Mouse (Mus musculus): ENCODE data around the gene Crhr1. TPM values are rescaled to one million over a fixed set of nuclear protein-coding genes. Genes with fewer than 3 reads are reported as not detected.

Gene Crhr1
- polyA plus RNA-seq, 1 experiment from 2014 or later = 7.6 TPM

DNA sequence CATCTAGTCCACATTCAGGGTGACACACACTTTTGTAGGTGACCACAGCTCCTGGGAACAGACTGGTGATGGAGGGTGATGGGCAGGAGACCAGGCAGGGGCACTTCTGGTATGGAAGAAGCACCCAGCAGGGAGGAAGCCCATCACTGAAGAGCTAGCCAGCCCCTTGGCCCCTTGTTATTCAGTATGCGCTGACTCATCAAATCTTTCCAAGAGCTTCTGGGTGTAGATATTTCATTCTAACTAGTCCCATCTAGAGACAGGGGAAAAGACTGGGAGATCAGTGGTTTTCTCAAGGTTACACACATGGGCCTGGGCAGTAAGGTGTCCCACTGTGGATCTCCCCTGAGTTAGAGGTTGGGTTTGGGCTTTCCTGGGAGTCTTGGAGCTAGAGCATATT, 12.3 kb downstream of the Crhr1 start:
- Histone ChIP-seq H3K9me3 (no peaks in the 10 kb centered on the region), H3K36me3 (no peaks in the 10 kb centered on the region), H3K9ac (no peak overlapping the region), H3K27me3 (no peaks in the 10 kb centered on the region), H3K4me3 (no peak overlapping the region), H3K4me1 (replicated peaks) (no peaks in the 10 kb centered on the region), H3K4me2 (no peak overlapping the region), H3K27ac (replicated peaks) (no peak overlapping the region)
- WGBS = 90% methylated on average over 1 of the region's 1 CpGs
- no peak for ATAC-seq (ENCODE audit: low FRiP score, low read depth)

DNA sequence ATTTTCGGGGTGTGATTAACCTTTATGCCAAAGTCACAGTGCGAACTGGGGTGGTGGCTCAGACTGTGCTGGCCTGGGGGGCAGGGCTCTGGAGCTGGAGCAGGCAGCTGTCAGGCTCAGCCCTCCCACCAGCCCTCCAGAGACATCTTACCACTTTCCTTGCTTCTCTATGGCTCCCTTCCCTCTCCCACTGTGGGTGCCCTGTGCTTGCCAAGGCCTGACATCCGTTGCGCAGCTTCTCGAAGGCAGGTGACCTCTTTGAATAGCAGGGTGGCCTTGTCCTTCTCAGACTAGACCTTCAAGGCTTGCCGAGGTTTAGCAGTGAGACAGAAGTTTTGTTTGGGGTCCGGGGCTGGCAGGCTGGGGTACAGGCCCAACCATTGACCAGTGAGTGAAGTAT, 16.1 kb downstream of the Crhr1 start:
- H3K36me3 ChIP-seq = no peaks in the 10 kb centered on the region
- H3K4me1 ChIP-seq (replicated peaks) = peaks cover 7% of the 10 kb centered on the region
- no peak overlapping the region for H3K4me2 ChIP-seq
- no peak overlapping the region for H3K4me3 ChIP-seq
- H3K9me3 ChIP-seq = no peaks in the 10 kb centered on the region
- H3K27ac ChIP-seq (replicated peaks) = no peak overlapping the region
- H3K27me3 ChIP-seq = no peaks in the 10 kb centered on the region
- no peak for ATAC-seq (ENCODE audit: low FRiP score, low read depth)
- WGBS = 73% methylated on average over 7 of the region's 7 CpGs
- H3K9ac ChIP-seq = no peak overlapping the region

GRCm38 (mm10) chr11:104150911-104151310, 18.3 kb downstream of the Crhr1 start:
- H3K27me3 ChIP-seq = no peaks in the 10 kb centered on the region
- WGBS = 57% methylated on average over 5 of the region's 5 CpGs
- no peaks in the 10 kb centered on the region for H3K36me3 ChIP-seq
- H3K4me1 ChIP-seq (replicated peaks) = peaks cover 11% of the 10 kb centered on the region
- H3K4me3 ChIP-seq = no peak overlapping the region
- H3K9me3 ChIP-seq = no peaks in the 10 kb centered on the region
- H3K27ac ChIP-seq (replicated peaks) = no peak overlapping the region
- no peak overlapping the region for H3K4me2 ChIP-seq
- no peak for ATAC-seq (ENCODE audit: low FRiP score, low read depth)
- no peak overlapping the region for H3K9ac ChIP-seq

DNA sequence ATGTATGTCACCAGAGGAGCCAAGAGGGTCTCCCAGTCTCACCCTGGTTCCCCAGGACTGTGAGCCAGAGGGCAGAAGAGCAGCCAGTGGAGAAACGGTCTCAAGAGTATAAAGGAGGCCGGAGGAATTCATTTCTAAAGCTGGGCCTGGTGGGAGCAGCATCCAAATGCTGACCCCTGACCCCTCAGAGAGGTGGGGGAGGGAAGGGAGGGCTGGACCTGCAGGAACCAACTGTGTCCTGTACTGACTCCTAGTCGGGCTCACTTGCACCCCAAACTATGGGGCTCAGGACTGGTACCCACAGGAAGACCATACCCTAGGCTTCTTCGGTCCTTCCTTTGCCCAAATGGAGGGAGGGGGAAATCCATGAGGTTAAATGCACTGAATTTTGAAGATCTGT, 21.7 kb downstream of the Crhr1 start:
- H3K4me1 ChIP-seq (replicated peaks) = peaks cover 39% of the 10 kb centered on the region
- H3K27ac ChIP-seq (replicated peaks) = no peak overlapping the region; the same call in 1 of the 2 replicates
- no peak overlapping the region for H3K4me2 ChIP-seq
- H3K4me3 ChIP-seq = no peak overlapping the region
- no peaks in the 10 kb centered on the region for H3K36me3 ChIP-seq
- no peak overlapping the region for H3K9ac ChIP-seq
- H3K27me3 ChIP-seq = no peaks in the 10 kb centered on the region
- no peaks in the 10 kb centered on the region for H3K9me3 ChIP-seq
- WGBS = 45% methylated on average over 4 of the region's 4 CpGs
- ATAC-seq (ENCODE audit: low FRiP score, low read depth) = no peak

DNA sequence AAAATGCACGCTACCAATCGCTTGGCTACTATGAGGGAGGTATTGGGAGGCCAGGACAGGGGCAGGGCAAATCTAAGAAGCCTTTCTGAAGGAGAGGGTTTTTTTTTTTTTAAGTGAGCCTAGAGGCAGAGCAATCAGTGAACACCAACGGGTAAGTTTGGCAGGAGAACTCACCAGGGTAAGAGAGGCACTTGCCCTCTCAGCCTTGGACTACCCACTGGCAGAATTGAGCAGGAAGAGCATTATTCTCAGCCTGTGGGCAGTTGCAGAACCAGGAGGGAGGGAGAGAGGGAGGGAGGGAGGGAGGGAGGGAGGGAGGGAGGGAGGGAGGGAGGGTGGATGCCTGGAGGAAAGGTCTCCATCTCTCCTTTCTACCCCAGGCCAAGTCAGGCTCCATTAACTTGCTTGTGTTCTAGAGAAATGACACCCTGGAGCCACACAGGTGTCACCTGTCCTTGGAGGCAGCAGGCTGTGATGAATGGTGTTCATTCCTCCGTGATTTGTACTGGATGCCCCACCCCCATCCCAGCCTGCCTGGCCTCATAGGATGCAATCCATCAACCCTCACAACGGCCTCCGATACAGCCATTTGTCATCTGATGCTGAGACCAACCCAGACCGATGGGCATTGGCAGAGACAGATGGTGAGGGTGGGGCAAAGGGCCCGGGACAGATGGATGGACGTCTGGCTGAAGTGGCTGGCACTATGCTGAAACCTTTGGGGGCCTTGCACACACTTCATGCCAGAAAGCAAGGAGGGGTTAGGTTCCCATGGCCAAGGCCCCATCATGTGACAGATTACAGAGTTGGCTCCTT, 22.4 kb downstream of the Crhr1 start:
- no peak overlapping the region for H3K4me2 ChIP-seq
- peaks cover 39% of the 10 kb centered on the region for H3K4me1 ChIP-seq (replicated peaks)
- 26% methylated on average over 9 of the region's 9 CpGs for WGBS
- no peak overlapping the region for H3K9ac ChIP-seq
- no peak overlapping the region; the same call in none of the 2 replicates for H3K27ac ChIP-seq (replicated peaks)
- peak; percentile 54 for ATAC-seq (ENCODE audit: low FRiP score, low read depth)
- no peaks in the 10 kb centered on the region for H3K9me3 ChIP-seq
- H3K27me3 ChIP-seq = no peaks in the 10 kb centered on the region
- H3K4me3 ChIP-seq = no peak overlapping the region
- H3K36me3 ChIP-seq = no peaks in the 10 kb centered on the region

DNA sequence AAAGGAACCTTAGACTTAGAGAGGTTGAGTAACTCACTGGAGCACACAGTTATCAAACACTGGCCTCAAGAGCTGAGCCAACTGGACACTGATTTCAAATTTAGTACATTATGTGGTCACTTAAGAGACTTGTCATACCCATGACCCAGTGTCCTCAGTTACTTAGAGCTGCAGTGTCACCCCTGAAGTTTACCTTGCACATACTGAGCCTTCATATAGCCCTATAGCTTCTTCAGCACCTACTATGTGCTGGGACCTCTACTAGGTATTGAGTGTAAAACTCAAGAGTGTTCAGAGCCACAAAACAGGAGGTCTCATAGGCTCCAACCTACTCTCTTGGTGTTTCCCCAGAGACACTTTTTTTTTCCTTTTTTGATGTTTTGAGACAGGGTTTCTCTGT, 23.2 kb downstream of the Crhr1 start:
- no peak overlapping the region; the same call in 1 of the 2 replicates for H3K27ac ChIP-seq (replicated peaks)
- peaks cover 39% of the 10 kb centered on the region for H3K4me1 ChIP-seq (replicated peaks)
- ATAC-seq (ENCODE audit: low FRiP score, low read depth) = no peak
- H3K4me3 ChIP-seq = no peak overlapping the region
- no peak overlapping the region for H3K9ac ChIP-seq
- no peak overlapping the region for H3K4me2 ChIP-seq
- H3K9me3 ChIP-seq = no peaks in the 10 kb centered on the region
- H3K36me3 ChIP-seq = no peaks in the 10 kb centered on the region
- no peaks in the 10 kb centered on the region for H3K27me3 ChIP-seq

DNA sequence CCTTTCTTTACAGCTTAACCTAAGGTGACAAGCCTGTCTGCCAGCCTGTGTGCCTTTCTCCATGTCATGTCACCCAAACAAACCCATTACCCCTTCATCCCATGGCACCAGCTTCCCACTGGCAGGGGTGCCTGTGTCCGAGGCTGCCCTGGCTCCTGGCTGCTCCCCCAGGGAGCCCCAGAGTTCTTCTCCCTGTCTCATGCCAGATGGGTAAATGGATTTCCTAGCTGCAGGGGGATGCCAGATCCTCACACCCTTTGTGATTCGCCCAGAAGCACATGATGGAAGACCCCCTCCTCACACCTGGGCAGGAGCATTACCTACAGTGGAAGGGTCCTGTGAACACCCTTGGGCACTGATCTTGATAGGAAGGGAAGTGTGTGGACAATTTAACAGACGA, 23.7 kb downstream of the Crhr1 start:
- WGBS = 64% methylated on average over 3 of the region's 3 CpGs
- H3K9me3 ChIP-seq = no peaks in the 10 kb centered on the region
- H3K4me2 ChIP-seq = no peak overlapping the region
- H3K9ac ChIP-seq = no peak overlapping the region
- no peaks in the 10 kb centered on the region for H3K27me3 ChIP-seq
- no peaks in the 10 kb centered on the region for H3K36me3 ChIP-seq
- H3K4me1 ChIP-seq (replicated peaks) = peaks cover 39% of the 10 kb centered on the region
- H3K27ac ChIP-seq (replicated peaks) = no peak overlapping the region
- ATAC-seq (ENCODE audit: low FRiP score, low read depth) = no peak
- H3K4me3 ChIP-seq = no peak overlapping the region

- ATAC-seq (ENCODE audit: low FRiP score, low read depth) = peak; percentile 94
- H3K4me2 ChIP-seq = peak overlapping the region; percentile 89
- H3K9ac ChIP-seq = peak overlapping the region; percentile 48
- peak overlapping the region; percentile 92 for H3K27ac ChIP-seq (replicated peaks)
- 2% methylated on average over 21 of the region's 23 CpGs for WGBS
- peaks cover 32% of the 10 kb centered on the region for H3K4me1 ChIP-seq (replicated peaks)
- H3K27me3 ChIP-seq = no peaks in the 10 kb centered on the region
- H3K4me3 ChIP-seq = peak overlapping the region; percentile 41
- no peaks in the 10 kb centered on the region for H3K36me3 ChIP-seq
- no peaks in the 10 kb centered on the region for H3K9me3 ChIP-seq
Observed at GRCm38 (mm10) chr11:104157603-104158259, 25.1 kb downstream of the Crhr1 start.

GRCm38 (mm10) chr11:104158260-104158907, 25.7 kb downstream of the Crhr1 start:
- H3K27me3 ChIP-seq = no peaks in the 10 kb centered on the region
- peaks cover 32% of the 10 kb centered on the region for H3K4me1 ChIP-seq (replicated peaks)
- peak overlapping the region; percentile 41 for H3K4me3 ChIP-seq
- no peaks in the 10 kb centered on the region for H3K36me3 ChIP-seq
- no peaks in the 10 kb centered on the region for H3K9me3 ChIP-seq
- H3K9ac ChIP-seq = peak overlapping the region; percentile 32
- peak overlapping the region; percentile 89 for H3K4me2 ChIP-seq
- peak overlapping the region; percentile 92 for H3K27ac ChIP-seq (replicated peaks)
- 2% methylated on average over 17 of the region's 17 CpGs for WGBS
- peak; percentile 25 for ATAC-seq (ENCODE audit: low FRiP score, low read depth)

DNA sequence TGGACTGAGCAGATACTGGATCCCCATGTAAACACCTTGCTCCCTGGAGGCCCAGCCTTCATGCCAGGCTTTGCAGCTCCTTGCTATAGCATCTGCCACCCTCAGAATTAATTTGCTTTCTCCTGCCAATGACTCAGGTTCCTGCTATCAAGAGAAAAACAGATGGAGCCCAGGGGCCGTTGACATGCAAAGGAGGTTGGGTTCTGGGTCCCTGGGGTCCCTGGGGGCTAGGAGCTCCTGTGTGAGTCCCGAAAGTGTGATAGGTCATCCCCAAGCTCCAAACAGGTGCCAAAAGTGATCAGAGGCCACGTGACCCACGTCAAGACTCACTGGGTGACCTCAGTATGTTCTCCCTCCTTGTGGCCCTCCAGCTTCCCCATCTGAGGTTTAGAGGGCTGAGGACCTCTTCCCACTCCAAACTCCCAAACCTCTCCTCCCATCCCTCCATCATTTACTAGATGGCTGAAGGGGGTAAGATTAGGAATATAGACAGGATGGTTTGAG, 27.2 kb downstream of the Crhr1 start:
- no peak overlapping the region for H3K9ac ChIP-seq
- no peaks in the 10 kb centered on the region for H3K27me3 ChIP-seq
- no peak overlapping the region for H3K4me3 ChIP-seq
- peaks cover 32% of the 10 kb centered on the region for H3K4me1 ChIP-seq (replicated peaks)
- no peaks in the 10 kb centered on the region for H3K36me3 ChIP-seq
- no peak for ATAC-seq (ENCODE audit: low FRiP score, low read depth)
- 79% methylated on average over 4 of the region's 4 CpGs for WGBS
- no peak overlapping the region for H3K27ac ChIP-seq (replicated peaks)
- H3K4me2 ChIP-seq = no peak overlapping the region
- H3K9me3 ChIP-seq = no peaks in the 10 kb centered on the region

GRCm38 (mm10) chr11:104161153-104161552, 28.5 kb downstream of the Crhr1 start:
- no peak overlapping the region for H3K27ac ChIP-seq (replicated peaks)
- WGBS = 81% methylated on average over 5 of the region's 5 CpGs

GRCm38 (mm10) chr11:104164257-104164656, 31.6 kb downstream of the Crhr1 start:
- no peaks in the 10 kb centered on the region for H3K36me3 ChIP-seq
- H3K4me1 ChIP-seq (replicated peaks) = no peaks in the 10 kb centered on the region
- H3K9ac ChIP-seq = no peak overlapping the region
- no peak for ATAC-seq (ENCODE audit: low FRiP score, low read depth)
- no peaks in the 10 kb centered on the region for H3K9me3 ChIP-seq
- WGBS = 91% methylated on average over 10 of the region's 10 CpGs
- H3K27ac ChIP-seq (replicated peaks) = no peak overlapping the region
- H3K27me3 ChIP-seq = no peaks in the 10 kb centered on the region
- no peak overlapping the region for H3K4me3 ChIP-seq
- no peak overlapping the region for H3K4me2 ChIP-seq

More at GRCm38 (mm10) chr11:104161153-104161552, 28.5 kb downstream of the Crhr1 start:
- Histone ChIP-seq H3K36me3 (no peaks in the 10 kb centered on the region), H3K27me3 (no peaks in the 10 kb centered on the region), H3K9me3 (no peaks in the 10 kb centered on the region), H3K4me1 (replicated peaks) (peaks cover 28% of the 10 kb centered on the region), H3K9ac (no peak overlapping the region), H3K4me3 (no peak overlapping the region), H3K4me2 (no peak overlapping the region)
- no peak for ATAC-seq (ENCODE audit: low FRiP score, low read depth)
